ENCODE assay signal across 9 mouse cellular contexts in the genomic region with DNA sequence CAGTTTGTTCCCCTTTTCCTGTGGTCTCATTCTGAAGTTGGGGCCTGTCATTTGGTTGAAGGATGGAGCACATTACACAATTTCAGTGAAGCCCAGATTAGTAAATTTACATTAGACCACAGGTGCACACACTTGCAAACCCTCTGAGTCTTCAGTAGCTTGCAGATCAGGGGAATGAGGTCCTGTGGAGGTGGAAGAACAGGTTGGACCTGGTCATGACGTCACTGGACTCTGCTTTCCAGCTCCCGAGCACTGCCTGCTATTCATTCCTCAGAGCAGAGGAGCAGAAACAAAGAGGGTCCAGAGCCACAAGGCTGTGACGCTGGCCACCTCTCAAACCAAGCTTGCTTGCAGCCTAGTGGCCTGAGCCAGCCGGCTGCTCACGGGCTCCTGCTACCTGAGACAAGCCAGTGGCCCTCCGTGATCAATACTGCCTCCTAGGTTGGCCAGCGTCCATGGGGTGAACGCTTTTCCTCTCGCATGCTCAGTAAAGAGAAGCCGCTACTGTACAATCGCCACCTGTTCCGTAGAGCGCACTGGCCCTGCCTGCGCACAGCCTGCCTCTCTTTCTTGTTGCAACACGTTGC.
A peak's percentile ranks its signal among the peaks of the same experiment; 100 is the strongest.
DNase-seq lines count a peak whose midpoint lies in the region; ATAC-seq and TF ChIP-seq lines count a peak whose summit lies in the region.
"Had no signal": no experiment of that assay in that cellular context is flagged by ENCODE, and none has a peak within 500 bp of the region (broad histone marks: within the 10 kb centered on the region; RNA-seq: fewer than 3 reads in every experiment).

No protein-coding gene starts in this region.

- TF ChIP-seq POLR2A in brain, embryonic 14.5 days (IDR thresholded peaks at IDR 0.05; ENCODE audit: borderline replicate concordance, extremely low read depth, insufficient read depth, insufficient read length, poor library complexity, severe bottlenecking), result no peak

- no peaks in the 10 kb centered on the region for H3K27me3 ChIP-seq in forebrain, embryonic 14.5 days (replicated peaks; ENCODE audit: control insufficient read depth, insufficient read depth, low read length)
- H3K27me3 ChIP-seq in heart, embryonic 11.5 days (ENCODE audit: control insufficient read depth, insufficient read depth, low read length), result no peaks in the 10 kb centered on the region

- peak overlapping the region; percentile 5 for H3K4me3 ChIP-seq in forebrain, embryonic 14.5 days (ENCODE audit: low read depth, low read length)
- no peak overlapping the region for H3K4me3 ChIP-seq in heart, embryonic 11.5 days (ENCODE audit: low read depth, low read length)

- H3K4me2 ChIP-seq in forebrain, embryonic 14.5 days (ENCODE audit: low read length), result peak overlapping the region; percentile 45
- H3K4me2 ChIP-seq in heart, embryonic 11.5 days, result no peak overlapping the region

- ATAC-seq in forebrain, embryonic 14.5 days, result no peak
- ATAC-seq in megakaryocyte progenitor cell, adult 5-6 weeks (replicated peaks; ENCODE audit: poor library complexity), result peak; percentile 80
- ATAC-seq in heart, embryonic 11.5 days (replicated peaks; ENCODE audit: insufficient number of reproducible peaks, low FRiP score, low TSS enrichment), result no peak
- no peak for ATAC-seq in monocyte, adult 5-6 weeks (replicated peaks; ENCODE audit: insufficient number of reproducible peaks, low FRiP score, low TSS enrichment, poor library complexity, severe bottlenecking)

- peak overlapping the region; percentile 50 for H3K9ac ChIP-seq in forebrain, embryonic 14.5 days (ENCODE audit: low read length)
- no peak overlapping the region for H3K9ac ChIP-seq in heart, embryonic 11.5 days (ENCODE audit: low read depth, low read length)

- H3K4me1 ChIP-seq in forebrain, embryonic 14.5 days (ENCODE audit: control insufficient read depth, insufficient read depth, low read length), result peaks cover 65% of the 10 kb centered on the region
- H3K4me1 ChIP-seq in heart, embryonic 11.5 days (ENCODE audit: control insufficient read depth, insufficient read depth, low read length), result no peaks in the 10 kb centered on the region

- H3K27ac ChIP-seq in forebrain, embryonic 14.5 days (ENCODE audit: low read depth, low read length), result peak overlapping the region; percentile 94
- no peak overlapping the region for H3K27ac ChIP-seq in heart, embryonic 11.5 days (ENCODE audit: low read depth, low read length)
- H3K27ac ChIP-seq: macrophage had no signal

- no peak for TF ChIP-seq CTCF in brain, embryonic 14.5 days (IDR thresholded peaks at IDR 0.05; ENCODE audit: borderline replicate concordance, extremely low read depth, insufficient read depth, insufficient read length)

- intact Hi-C loops in gastrocnemius, postnatal 36 days (cut with DNase I), result no loop called here

- peak; percentile 75 for DNase-seq in brain, embryonic 14.5 days (ENCODE audit: low read depth)
- peak; percentile 57 for DNase-seq in forebrain, embryonic 14.5 days (ENCODE audit: low spot score)
- peak; percentile 81 for DNase-seq in kidney, postnatal 10 days
- DNase-seq in left cerebral cortex, adult 9 months (ENCODE audit: low spot score in 2 of 2), result no peak
- no peak for DNase-seq in gastrocnemius, postnatal 36 days

- H3K9me3 ChIP-seq in forebrain, embryonic 14.5 days (replicated peaks; ENCODE audit: control insufficient read depth, low read length), result no peaks in the 10 kb centered on the region
- no peaks in the 10 kb centered on the region for H3K9me3 ChIP-seq in heart, embryonic 11.5 days (replicated peaks; ENCODE audit: control insufficient read depth, low read length)

- H3K36me3 ChIP-seq in forebrain, embryonic 14.5 days (ENCODE audit: control insufficient read depth, insufficient read depth, low read length), result no peaks in the 10 kb centered on the region
- peaks cover 3% of the 10 kb centered on the region; the same call in 1 of the 2 replicates for H3K36me3 ChIP-seq in heart, embryonic 11.5 days (ENCODE audit: control insufficient read depth, insufficient read depth, low read length)

- 17% methylated on average over 15 of the region's 15 CpGs for WGBS in forebrain, embryonic 14.5 days
- WGBS in heart, embryonic 11.5 days (ENCODE audit: insufficient replicate concordance), result 74% methylated on average over 15 of the region's 15 CpGs

Comparison
In these comparisons a context has a peak if more than half of its experiments do, and no peak if none do; other contexts are left out.
1. DNase-seq: peak in brain, embryonic 14.5 days (single experiment), forebrain, embryonic 14.5 days (single experiment) and kidney, postnatal 10 days (single experiment); none in left cerebral cortex, adult 9 months (0 of 2) and gastrocnemius, postnatal 36 days (0 of 2).